Mouse (Mus musculus): ENCODE measurements at regions not wholly inside any gene's neighbourhood (a gene's known extent, or its start where the extent isn't known, plus 50 kb on each side); places are given as distances from the start of the nearest gene placed in this dataset.

DNA sequence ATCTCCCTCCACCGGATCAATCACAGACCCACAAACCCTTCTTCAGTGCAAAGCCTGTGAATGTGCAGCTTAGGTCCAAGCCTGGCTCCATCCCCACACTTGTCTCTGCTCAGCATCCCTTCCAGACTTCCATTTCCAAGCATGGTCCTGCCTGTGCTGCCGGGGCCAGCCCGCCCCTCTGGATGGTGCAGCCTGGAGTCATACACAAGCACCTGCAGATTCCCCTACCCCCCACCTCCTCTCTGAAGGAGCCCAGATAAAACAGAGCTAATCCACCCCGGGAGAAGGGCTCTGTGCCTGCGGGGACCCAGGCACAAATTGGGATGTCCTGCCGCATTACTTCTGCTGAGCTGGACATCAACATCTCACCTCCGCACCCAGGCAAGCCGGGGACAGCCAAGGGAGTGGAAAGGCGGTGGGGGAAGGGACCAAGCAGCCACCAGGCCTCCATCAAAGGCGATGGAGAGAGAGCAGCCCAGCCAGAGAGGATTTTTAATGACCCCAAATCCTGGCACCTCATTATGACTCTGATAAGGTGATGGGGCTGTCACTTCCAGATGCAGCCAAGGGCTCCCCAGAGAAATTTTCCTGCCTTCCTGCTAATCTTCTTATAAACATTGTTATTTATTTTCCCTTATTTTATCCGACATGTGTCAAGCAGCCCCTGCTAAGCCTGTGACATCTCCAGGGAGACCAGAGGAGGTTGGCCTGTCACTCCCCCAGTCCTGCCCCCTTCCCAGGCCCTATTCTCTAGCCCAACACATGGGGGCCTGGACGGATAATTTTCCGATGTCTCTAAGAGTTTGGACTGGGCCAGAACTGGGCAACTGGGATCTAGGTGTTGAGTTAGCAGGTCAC, 105.5 kb upstream of the Unc5b start:
- DNase-seq (ENCODE audit: low read depth): no peak

DNA sequence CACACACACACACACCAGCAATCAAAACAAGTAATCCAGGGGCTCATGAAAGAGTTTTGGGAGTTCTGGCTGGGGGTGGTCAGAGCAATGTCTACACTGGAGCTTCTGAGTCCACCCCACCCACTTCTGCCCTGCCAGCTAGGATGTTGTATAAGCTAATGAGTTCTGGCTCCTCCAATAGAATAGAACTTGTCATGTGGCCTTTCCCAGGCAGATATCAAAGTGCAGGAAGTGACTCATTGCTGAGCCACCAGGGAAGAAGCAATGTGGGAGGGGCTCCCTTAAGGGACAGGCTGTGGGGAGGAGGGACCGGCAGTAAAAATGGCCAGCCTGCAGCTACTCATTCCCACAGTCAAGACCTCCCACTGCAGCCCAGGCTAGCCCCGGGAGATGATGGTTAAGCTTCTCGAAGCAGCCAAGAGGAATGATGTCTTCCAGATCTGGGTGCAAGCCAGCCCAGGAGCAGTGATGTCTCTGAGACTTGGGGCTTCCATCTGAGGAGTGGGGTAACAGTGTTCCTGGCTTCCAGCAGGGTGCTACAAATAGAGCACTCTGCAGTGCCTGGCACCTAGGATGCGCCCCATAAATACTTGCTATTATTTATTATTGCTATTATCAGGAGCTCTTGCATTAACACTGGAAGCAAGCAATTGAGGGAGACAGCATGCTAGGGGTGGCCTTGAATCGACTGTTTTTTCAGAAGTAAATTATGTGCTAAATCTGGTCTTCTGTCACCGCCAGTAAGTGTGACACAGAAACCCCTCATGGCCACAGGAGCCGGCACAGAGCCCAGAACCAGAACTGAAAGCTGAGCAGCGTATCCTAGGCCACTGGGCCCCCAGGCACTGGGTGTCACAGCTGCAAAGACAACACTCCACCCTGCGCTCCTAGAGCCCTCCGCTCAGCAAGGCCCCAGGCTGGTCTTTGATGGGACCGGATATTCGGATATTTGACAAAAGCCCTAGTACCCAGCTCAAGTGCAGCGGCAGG, 103.2 kb upstream of the Unc5b start:
- peak; percentile 72 for DNase-seq (ENCODE audit: low read depth)

DNA sequence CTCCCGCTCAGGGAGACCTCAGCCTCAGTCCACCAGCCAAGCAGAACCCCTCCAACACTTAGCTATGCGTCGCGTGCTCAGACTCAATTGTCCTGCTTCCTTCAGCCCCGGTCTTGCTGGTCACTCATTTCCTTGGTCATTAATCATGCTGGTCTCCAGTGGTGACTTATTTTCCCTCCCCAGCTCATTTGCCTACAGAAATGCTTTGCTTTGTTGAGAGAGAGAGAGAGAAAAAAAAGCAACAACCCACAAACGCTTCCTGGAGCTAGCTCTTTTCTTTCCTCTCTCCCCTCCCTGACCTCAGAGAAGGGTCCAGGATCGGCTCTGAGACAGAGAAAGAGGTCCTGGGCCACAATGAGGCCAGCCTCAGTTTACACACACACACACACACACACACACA, 102.5 kb upstream of the Unc5b start:
- no peak for DNase-seq (ENCODE audit: low read depth)

DNA sequence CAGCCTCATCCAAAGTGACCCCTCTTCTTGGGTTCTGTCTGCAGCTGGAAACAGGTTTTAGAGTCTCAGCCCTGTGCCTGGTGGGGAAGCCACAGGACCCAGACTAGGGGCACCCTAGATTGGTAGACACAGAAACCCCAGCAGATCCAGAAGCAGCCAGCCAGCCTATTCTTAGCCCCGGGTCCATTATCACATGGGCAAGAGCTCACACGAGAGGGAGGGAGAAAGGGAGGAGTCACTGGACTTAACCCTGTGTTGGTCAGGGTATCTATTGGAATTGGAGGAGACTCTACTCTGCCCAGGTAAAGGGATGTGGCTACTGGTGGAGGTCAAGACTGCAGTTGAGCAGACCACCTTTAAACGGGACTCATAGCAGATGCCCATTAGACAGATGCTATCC, 101.5 kb upstream of the Unc5b start:
- no peak for DNase-seq (ENCODE audit: low read depth)

DNA sequence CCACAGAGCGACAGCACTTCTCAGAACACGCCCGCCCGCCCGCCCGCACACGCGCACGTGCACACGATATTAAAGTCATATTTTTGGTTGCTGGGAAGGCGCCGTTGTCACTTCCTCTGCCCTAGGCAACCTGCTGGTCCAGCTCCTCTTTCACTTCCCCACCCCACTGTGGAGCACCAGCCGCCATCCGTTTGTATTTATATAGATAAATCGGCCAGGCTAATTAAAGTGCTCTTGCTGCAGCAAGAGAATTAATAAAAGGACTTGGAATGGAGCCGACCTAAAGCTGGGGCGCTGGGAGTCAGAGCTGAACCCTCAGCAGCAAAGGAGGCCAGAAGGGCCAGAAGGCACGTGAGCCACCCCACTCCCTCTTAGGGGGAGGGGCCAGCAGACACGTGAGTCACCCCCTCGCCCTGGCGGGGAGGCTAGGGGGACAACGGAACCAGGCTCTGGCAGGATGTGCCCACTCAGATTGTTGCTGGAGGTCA, 100.6 kb upstream of the Unc5b start:
- no peak for DNase-seq (ENCODE audit: low read depth)

DNA sequence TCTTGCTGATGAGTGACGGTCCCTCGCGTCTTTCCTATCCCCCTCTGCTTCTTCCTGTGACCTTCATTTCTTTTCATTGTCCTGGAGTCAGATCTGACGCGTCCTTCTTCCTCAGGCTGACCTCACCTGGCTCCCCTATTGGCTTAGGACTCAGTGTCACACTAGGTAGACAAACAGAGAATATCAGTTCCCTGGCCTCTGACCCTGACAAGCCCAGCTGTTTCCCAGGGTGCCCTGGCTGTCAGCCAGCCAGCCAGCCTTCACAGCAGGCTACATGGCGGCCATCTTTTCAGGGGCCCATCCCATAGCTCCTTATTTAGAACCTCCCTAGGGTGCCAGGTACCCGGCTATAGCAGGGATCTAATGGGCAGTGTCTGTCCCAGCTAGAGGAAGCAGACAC, 97.3 kb upstream of the Unc5b start:
- DNase-seq (ENCODE audit: low read depth): no peak

DNA sequence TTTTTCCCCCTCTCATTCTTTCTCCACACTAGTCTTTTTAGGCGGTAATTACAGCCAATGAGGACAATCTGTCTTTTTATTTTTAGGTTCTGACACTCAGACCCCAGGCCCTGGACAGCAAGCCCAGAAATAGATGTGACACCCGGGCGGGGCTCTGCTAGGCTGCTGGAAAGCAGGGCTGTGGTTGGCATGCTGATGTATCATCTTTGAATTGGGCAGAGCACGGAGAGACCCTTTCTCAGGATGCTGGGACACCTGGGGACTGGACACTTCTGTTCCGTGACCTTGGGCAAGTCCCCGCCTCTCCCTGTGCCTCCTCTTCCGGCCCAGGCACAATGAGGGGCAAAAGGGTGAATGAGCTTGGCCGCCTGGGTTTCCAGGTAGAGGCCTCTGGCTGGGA, 96.8 kb upstream of the Unc5b start:
- DNase-seq (ENCODE audit: low read depth): no peak

DNA sequence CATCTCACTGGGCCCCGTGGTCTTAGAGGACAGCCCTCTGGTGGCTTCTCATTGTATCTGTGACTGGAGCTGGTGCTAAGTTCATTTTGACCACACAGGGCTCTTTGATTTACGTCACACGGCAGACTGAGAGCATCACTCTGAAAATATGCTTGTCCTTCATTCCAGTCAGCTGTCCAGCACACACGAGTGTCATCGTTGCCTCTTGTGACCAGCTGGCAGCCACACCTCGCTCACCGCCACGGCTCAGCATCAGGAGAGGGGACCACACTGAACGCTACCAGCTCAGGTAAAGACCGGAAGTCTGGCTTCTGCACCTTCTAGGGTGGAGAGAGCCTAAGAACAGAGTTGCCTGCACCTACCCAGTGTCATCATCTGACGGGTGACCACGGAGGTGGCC, 95.3 kb upstream of the Unc5b start:
- DNase-seq (ENCODE audit: low read depth): no peak

DNA sequence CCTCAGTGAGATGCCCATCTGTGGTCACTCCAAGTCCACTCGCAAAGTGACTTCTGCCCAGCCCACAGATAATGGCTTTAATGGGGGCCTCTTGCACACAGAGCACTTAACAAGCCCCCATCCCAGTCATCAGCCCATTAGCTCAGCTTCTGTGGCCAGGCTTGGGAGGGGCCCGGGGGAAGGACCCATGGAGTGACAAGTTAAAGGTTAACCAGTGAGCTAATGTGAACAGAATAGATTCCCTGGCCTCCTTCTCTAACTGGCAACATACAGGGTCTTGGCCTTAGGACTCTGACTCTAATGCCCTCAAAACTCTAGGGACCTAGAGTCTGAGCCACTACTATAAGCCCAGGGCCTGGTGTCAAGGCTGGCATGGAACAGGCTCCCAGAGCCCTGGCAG, 94.3 kb upstream of the Unc5b start:
- DNase-seq (ENCODE audit: low read depth): no peak

DNA sequence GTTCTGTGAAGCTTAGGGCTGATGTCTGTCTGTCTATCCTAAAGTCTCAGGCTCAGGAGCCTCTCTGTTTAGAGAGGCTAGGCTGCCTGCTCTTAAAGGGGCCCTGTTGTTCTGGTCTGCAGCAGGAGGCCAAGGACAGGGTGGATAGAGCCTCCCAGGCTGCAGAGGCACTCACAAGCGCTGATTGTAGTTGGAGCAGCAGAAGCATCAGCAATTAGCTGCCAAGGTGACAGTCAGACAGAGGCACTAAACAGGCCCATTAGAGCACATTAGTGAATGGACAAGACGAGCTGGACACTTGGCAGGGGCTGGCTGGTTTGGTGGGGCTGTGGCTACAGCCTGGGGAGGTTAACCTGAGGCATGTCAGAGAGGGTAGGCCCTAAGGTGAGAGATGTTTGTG, 93.8 kb upstream of the Unc5b start:
- DNase-seq (ENCODE audit: low read depth): no peak

DNA sequence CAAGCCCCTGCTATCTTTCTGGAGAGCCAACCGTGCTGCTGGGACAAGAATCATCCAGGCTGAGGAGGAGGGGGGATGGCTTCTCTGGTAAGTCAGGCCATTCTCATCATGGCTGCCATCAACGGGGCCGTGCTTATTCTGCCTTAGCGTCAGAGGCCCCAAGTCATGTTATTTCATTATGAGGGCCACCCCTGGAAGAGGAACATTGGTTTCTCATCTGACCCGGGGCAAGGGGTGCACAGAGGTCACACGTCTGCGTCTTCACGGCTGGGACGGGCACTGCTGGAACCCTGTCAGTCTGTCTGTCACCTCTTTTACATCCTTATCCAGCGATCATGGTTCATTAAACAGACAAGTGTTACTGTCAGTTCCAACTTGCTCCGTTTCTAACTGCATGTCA, 92.4 kb upstream of the Unc5b start:
- no peak for DNase-seq (ENCODE audit: low read depth)

DNA sequence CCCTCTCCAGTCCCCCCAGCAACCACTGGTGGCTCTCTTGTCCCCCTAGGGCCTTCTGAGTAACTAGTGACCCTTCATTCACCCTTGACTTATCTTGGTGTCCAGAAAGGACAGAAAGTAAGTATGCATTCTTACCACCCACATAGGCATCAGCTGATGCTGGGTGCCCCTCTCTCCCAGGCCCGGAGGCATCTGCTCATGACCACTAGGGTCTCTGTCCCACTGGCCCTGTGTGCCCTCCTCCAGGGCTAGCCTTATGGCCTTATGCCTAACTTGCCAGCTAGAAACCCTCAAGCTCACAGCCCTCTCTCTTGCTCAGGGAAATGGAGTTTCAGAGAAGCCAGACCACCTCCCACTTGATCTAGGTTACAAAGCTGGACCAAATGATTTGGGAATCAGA, 89.2 kb upstream of the Unc5b start:
- DNase-seq (ENCODE audit: low read depth): no peak

DNA sequence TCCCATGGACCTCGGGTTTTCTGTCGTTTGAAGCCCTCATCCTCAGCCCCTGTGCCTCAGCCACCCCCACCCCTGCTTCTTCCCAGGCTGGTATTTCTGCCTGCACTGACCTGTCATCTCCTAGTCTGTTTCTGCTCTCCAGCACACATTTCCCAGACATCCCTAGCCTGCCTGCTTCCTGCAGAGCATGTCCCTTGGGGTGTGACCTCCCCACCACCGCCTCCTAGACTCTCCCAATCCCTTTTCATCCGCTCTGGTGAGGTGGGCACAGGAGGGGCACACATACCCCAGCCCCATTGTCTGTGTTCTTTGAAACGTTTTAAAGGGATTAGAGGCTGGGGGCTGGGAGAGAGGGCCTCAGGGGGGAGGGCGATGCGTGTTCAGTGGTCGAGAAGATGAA, 86.6 kb upstream of the Unc5b start:
- no peak for DNase-seq (ENCODE audit: low read depth)

DNA sequence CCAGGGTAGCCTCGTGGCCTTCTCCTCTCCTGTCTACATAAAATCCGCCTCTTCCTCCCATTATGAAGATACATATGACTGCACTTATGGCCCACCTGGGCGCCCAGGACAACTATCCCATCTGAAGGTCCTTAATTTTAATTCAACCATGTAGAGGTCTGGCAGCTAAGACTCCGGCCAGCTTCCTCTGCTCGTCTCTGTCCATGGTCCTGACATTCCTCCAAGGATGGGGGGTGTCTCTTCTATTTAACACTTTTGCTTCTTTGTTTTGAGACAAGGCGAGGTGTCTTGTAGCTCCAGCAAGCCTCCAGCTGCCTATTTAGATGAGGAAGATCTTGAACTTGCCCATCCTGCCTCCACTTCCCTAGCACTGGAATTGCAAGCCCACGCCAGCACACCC, 83.0 kb upstream of the Unc5b start:
- peak; percentile 83 for DNase-seq (ENCODE audit: low read depth)

DNA sequence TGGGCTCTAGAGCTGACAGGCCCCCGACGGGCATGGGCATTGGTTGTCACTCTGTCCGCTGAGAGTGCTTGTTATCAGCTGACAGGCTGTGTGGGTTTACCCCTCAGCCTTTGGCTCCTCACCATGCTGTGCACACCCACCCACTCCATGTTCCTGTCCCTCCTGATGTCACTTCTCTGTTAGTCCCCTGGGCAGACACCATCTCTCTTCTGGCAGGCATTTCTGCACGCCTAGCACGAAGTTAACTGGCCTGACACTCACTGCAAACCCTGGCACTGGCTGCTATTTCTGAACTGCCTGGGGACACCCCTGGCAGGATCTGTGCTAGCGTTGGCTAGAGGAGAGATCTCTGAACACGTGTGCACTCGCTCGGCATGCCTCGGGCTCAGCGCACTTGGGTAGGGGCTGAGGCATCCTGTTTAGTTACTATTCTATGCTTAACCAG, 82.1 kb upstream of the Unc5b start:
- DNase-seq (ENCODE audit: low read depth): no peak

DNA sequence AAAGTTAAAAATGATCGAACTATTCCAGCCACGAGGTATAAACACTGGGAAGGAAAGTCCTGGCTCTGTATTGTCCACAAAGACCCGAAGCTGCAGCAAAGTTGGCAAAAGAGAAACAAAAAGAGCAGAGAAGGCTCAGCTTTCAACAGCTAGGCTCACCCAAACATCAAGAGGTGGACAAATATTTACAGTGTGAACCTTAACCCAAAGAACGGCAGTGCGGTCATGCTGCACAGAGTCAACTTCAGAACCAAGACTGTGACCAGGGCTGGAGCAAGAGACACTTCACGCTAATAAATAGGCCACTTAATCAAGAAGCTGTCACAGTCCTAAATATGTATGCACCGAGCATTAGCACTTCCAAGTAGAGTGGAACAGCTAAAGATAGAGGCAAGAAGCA, 73.0 kb upstream of the Unc5b start:
- no peak for DNase-seq (ENCODE audit: low read depth)

DNA sequence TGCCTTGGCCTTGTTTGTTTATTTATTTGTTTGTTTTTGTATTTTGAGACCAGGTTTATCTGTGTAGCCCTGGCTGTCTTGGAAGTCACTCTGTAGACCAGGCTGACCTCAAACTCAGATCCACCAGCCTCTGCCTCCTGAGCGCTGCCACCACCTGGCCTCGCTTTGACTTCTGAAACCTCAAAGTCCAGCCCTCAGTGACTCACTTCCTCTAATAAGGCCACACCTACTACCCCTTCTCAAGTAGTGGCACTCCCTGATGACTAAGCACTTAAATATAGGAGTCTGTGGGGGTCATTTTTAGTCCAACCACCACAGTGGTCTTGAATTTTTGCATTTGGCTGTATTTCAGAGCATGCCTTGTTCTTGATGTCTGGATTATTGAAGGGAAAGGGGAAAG, 69.6 kb upstream of the Unc5b start:
- peak; percentile 26 for DNase-seq (ENCODE audit: low read depth)

DNA sequence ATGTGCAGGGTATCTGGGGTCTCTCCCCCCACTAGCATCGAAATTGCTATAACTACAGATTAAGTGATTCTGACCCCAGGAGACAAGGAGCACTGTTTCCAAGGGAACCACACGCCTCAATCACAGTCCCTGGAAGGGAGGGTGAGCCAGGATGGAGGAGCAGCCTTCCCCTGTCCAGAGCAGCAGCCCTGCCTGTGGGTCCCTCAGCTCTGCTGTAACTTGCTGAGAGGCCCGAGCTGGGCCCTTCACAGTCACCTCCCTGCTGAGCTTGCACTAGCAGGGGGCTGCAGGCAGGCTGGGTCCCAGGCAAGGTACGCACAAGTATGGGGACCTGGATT, 62.4 kb upstream of the Unc5b start:
- DNase-seq (ENCODE audit: low read depth): no peak

DNA sequence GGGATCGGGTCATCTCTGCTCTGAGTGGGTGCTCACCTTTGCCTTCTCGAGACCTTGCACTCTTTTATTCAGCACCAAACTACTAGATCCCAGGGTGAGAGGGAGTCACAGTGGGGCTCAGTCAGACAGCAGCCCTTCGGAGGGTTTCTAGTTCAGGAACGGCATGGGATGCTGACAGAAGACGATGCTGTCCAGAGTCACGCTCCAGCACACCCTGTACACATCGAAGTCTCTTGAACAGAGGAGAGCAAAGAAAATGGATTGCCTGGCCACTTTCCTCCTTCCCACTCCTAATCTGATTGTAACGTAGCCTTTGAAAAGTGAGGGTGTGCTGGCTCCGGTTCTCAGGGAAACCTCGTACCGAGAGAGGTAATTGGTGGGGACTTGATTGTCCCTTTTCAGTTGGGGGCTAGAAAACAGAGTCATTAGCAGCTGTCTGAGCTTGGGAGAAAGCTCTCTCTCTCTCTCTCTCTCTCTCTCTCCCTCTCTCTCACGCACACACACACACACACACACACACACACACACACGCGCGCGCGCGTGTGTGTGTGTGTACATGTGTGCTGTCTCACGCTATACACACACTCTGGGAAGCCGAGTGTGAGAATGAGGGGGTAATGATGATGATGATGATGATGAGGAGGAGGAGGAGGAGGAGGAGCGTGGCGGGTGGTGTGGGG, 61.9 kb upstream of the Unc5b start:
- DNase-seq (ENCODE audit: low read depth): no peak

DNA sequence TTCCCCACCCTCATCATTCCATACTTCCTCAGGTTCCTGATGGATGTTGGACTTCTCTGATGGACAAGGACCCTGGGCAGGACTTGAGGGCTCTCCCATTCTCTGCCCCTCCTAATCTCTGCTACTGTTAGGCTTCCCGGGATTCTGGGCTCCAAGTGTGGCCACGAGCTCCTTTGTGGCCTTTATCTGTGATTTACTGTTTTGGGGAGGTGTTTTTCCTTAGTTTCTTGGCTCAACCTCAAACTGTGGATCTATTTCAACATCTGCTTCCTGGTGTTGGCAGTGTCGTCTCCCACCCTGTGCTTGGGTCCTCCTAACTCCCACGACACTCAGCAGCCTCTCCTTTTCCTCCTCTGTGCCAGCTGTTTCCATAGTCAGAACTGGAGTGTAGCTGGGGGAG, 61.3 kb upstream of the Unc5b start:
- no peak for DNase-seq (ENCODE audit: low read depth)

DNA sequence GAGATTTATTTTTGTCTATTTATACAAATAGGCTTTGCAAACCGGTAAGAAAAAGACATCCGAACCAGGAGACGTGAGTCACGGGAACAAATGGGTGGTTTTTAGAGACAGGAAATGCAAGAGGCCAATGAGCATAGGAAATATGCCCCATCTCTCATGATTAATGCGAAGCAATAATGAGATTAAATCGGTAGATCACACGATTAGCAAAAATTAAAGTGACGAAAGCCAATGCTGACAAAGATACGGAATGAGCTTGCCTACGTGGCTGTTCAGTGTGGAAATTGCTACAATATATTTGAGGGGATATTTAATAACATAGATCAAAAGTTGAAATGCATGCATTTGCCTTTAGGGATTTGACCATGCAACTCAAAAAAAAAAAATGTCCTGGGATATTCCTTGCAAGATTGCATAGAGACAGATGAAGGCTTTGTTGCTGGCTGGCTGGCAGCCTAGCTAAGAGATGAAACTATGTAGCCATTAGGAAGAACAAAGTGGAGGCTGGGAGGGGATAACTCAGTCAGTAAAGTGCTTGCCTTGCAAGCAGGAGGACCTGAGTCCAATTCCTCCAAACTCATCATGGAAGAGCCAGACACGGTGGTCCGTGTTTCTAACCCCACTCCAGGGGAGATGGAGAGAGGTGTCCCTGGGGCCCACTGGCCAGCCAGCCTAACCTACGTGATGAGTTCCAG, 60.2 kb upstream of the Unc5b start:
- no peak for DNase-seq (ENCODE audit: low read depth)

DNA sequence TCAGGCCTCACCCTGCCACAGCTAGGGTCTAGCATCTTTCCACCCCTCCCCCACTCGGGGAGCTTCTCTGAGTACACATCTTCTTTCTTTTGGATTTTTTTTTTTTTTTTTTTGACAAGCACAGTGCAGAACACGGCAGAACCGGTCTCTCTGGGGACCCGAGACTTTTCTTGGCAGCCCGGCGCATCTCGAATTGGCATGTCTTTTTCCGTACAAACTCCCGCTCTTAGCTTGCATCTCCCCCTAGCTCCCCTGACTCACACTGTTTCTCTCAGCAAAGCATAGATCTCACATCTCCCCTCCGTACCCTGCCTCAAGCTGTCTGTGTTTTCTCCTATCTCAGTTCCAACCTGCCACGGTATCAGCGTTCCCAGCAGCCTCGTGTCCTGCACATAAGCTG, 58.4 kb upstream of the Unc5b start:
- no peak for DNase-seq (ENCODE audit: low read depth)
